Mouse (Mus musculus): Measurements from ENCODE around the gene Cnbd2.

Cnbd2 gene

DNA sequence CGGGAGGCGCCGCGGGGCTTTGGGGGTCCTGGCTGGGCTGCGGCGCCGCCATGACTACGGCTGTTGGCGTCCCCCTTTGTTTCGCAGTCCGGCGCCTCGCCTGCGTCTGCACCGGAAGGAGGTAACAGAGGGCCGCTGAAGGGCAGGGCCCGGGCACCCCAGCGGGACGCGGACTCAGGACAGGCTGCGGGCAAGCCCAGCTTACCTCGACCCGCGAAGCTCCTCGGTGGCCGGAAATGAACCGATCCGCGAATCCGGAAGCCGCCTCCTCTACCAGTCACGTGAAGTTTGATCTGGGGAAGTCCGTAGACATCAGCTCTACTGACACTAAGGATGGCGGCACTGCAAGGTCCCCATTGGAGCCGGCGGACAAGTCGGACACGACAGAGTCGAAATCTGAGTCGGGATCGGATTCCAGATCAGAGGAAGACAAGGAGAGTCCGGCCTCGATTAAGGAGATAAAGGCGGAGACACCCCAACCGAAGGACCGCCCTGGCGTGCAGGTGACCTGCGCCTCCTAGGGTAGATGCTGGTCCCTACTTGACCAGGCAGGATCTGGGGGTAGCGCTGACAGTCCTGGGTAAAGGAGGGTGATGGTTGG, at the start of gene Cnbd2, which contains the start of gene Scand1:
Gene Cnbd2 (plus strand): TSS at position 3 of the 601 bp plus-strand sequence.
Gene Scand1 (minus strand): TSS at position 408 of the 601 bp plus-strand sequence.
- peak; percentile 82 for DNase-seq (ENCODE audit: low spot score)

DNA sequence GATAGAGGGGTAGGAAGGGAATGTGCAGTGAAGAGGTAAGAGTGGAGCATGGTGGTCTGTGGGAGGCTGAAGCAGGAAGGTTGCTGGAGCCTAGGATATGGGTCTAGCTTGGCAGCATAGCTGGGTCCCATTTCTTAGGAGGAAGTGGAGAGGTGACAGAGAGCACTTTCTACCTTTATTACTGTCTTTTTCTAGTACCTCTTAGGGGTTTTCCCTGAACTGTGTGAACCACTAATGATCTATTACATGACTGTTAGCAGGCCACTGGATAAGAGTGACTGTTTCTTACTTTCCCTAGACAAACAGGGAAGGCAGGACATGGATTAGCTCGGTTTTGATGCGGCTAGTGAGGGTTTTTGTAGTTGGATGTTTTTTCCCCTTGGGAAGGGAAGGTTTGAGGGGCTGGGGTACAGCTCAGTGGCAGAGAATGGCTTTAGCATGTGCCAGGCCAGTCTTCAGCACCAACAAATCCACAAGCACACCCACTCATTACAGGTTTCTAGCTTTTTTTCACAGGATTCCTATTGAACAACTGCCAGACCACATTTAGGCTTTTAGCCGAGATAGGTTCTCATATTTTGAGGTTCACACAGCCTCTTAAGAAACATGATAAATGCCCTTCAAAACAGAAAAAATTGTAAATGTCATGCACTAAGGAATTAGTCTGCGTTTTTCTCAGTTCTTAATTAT, 48.8 kb upstream of the Cnbd2 start:
- no peak for DNase-seq (ENCODE audit: low spot score)

DNA sequence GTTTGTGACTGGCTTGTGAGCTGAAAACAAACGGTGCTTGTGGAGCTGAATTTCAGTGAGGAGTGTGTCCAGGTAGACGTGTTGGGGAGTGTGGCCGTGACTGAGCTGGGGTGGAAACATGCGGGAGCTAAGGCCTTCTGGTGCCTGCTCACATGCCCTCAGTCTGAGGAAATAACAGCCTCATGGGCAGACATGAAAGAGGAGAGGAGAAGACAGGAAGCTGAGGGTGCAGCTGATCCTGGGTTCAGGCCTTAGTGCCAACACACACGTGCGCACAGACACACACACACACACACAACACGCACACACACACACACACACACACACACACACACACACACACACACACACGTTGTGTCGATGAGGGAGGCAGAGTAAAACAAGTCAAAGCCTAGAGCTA, 44.5 kb upstream of the Cnbd2 start:
- no peak for DNase-seq (ENCODE audit: low spot score)

DNA sequence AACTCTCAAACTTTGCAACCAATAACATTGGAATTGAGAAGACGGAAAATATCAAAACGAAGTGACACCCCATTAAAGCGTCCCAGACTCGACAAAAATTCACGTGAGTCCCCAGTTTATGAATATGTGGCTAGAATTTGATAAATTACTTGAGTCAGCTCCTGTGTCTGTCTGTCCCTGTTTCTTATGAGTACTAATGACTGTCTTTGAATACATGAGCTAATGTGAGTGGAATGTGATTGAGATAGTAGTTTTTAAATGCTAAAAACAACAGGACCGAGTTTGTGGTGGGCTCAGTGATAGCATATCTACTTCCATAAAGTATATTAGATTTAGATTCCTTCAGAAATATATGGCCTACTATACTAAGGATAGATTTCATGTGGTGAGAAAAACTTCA, 39.5 kb upstream of the Cnbd2 start:
- DNase-seq (ENCODE audit: low spot score) = no peak

DNA sequence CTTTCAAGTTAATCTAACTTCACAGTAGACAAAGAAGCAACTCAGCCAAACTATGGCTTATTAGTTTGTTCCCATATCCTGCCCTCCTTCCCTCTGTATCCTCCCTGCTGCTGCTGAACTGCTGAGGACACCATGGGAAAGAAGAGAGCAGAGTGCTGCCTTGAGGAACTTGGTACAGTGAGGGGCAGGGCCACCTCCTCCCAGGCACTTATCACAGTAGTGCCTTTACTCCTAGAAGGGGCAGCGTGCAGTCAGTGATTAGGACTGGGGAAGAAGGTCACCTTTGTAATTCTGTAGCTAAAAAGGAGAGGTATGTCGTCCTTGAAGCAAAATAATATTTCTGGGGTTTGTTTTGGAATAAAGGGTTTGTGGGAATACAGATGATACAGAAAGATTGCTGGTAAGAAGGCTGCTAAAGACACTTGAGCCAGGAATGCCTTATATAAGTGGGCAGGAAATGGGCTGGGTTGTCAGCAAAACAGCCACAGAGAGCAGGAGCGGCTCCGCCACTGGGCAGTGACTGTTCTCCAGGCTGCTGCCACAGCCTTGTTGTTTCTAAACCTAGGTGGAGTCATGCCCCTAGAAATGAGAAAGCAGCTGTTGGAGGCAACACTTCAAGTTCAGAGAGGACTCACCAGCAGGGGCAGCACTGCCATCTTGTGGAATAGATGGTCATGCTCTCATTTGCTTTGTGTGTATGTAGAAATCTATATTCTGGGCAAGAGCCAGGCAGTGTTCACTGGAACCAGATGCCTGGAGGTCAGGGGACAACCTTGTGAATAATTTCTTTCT, 33.7 kb upstream of the Cnbd2 start:
- DNase-seq (ENCODE audit: low spot score) = peak; percentile 85

DNA sequence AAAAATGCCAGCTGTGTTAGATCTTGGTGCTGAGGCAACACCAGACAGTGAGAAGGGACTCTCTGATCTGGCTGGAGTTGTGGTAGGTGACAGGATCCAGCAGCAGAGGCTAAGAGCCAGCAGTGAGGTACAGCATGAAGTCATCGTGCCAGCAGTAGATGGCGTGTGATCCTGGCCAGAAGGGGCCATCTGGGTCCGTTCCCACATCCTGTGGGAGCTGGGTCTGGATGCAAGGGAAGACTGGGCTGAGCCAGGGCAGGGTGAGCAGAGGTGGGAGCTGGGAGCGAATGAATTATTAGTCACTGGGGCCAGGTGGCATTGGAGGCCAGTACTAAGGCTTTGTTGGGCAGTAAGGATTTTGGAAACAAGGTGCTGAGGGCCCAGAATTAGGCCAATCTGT, 30.9 kb upstream of the Cnbd2 start:
- no peak for DNase-seq (ENCODE audit: low spot score)

DNA sequence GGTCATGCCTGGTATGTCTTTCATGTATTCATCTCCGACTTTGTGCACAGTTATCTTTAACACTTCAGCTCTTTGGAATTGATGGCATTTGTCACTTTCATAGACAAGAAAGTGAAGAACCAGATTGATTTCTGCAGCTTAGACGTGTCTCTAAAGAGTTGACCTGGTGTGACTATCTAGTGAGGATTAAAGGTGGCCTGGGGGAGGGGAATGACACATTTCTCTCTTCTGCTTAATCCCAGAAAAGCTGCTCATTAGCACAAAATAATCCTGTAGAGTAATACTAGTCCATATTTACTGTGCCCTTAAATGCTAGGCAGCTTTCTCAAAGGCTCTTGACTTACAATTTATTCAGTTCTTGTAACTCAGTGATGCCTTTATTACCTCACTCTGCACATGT, 26.9 kb upstream of the Cnbd2 start:
- no peak for DNase-seq (ENCODE audit: low spot score)

DNA sequence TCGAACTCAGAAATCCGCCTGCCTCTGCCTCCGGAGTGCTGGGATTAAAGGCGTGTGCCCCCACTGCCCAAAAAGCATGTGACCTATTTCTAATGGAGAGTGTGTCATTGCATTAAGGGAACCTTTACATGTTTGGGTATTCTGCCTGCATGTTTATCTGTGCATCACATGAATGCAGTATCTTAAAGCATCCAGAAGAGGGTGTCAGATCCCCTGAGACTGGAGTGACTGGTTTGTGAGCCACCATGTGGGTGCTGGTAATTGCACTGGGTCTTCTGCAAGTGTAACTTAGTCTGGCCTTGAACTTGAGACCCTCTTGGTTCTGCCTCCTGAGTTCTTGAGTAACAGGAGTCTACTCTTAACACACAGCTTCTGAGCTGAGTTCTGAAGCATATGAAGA, 25.4 kb upstream of the Cnbd2 start:
- no peak for DNase-seq (ENCODE audit: low spot score)

DNA sequence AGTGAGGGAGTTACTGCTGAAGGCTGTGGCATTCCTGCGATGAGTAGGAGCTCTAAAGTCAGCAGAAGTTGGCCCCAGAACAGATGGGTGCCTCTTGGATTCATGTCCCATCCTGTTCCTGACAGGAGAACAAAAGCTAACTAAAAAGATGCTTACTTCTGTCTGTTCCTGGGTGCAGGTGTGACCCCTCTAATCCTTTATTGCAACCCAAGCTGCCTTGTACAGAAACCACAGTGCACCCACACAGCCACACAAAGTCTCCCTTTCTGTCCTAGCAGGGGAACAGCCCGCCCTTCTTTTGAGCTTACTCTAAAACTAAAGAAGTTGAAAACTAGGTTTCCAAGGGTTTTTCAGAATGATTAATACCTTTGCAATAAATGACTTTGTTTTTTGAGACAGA, 23.9 kb upstream of the Cnbd2 start:
- no peak for DNase-seq (ENCODE audit: low spot score)

DNA sequence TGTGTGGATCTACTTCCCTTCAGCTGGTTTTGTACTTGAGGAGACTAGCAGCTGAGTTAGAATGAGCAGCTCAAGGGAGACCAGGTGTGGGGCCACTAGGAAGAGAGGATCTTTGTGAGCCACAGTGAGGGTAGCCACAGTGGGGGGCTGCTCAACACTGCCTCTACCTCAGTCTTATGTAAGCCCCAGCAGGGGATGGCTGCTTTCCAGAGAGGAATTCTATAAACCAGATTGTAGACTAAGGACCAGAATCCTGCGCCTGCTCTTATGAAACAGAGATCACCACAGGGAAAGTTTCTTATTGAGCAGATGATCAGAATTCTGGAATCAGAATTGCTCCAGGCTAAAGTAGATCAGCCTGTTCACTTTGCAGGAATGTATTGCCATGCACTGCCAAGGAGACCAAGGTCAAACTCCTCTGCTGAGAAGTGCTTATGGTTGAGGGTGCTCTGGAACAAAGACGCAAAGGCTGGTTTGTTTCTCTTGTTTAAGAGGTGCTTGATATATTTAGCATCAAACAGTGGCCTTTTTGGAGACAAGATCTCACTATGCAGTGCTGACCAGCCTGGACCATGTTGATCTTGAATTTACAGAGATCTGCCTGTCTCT, 22.4 kb upstream of the Cnbd2 start:
- no peak for DNase-seq (ENCODE audit: low spot score)

DNA sequence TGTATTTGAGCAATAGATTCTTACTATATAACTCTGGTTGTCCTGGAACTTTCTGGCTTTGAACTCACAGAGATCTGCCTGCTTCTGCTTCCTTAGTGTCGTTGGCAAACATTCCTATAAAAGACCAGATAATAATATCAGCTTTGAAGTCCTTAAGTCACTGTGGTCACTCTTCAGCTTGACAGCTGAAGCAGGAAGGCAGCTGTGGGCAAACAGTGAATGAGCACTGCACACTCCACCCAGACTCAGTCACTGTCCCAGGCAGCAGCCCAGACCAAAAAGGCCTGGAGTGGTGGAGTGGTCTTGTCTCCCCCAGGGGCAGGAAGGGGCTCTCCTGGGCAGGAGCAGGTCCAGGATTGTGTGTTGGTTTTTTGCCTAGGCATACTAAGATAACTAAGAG, 20.1 kb upstream of the Cnbd2 start:
- DNase-seq (ENCODE audit: low spot score) = no peak

DNA sequence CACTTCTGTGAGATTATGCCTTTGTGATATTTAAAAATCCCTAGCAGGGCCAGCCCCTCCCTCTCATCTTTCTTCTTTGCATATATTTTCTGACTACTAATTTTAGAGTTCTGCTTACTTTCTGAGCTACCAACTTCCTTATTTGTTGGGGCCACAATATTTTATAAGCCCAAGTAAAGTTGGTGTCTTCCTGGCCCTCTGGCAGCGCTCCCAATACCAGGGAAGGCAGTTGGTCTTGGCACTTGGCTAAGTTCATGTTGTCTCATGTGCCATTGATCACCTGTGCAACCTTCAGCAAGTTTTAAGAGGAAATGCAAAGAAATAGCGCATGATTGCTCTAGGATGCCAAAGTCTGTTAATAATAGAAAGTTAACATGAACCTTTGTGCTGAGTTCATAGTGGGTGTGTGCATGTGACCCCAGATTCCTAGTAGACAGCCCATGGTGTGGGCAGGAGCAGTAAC, 16.5 kb upstream of the Cnbd2 start:
- no peak for DNase-seq (ENCODE audit: low spot score)

DNA sequence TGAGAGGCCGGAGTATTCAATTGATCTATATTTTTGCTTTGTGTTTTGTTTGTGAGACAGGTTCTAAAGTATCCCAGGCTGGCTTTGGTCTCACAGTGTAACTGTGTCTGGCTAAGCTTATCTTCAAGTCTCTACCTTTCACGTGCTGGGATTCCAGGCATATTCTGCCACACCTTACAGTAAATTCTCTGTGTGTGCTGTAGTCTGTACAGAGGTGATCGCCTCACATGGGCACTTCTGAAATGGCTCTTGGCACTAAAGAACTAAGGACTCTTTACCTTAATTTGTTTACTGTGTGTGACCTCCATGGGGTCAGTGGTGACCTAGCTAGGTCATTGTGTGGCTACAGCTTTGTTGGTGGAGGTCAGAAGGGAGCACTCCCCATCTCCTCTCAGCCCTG, 15.9 kb upstream of the Cnbd2 start:
- no peak for DNase-seq (ENCODE audit: low spot score)

DNA sequence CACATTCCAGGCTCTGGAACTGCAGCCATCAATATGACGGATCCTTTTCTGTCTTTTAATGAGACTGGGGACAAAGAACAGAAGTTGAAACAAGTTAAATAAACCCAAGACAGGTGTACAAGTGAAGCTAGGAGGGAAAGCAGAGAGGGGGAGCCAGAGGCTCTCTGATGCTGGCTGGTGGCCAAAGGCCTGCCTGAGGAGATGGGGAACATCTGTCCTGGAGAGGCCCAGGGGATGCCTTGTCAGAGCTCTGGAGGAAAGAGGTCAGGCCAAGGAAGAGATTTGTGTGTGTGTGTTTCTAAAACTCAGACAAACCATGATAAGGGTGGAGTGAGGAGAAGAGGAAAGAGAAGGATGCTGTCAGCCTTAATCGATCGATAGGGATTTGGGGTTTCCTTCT, 14.4 kb upstream of the Cnbd2 start:
- DNase-seq (ENCODE audit: low spot score) = peak; percentile 56

DNA sequence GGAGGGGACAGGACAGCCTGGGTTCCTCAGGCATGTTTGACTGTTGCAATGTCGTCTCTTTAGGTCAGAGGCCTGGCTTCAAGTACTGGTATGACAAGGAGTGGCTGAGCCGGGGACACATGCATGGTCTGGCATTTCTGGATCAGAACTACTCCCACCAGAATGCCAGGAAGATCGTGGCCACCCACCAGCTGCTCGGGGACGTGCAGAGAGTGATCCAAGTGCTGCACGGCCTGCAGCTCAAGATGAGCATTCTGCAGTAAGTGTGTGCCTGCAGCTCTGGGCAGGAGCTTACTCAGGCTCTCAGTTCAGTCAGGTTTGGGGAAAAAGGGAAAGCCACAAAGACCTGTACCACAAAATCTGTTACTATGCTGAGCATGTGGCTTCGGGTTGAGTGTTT, 13.6 kb upstream of the Cnbd2 start:
- DNase-seq (ENCODE audit: low spot score) = no peak

DNA sequence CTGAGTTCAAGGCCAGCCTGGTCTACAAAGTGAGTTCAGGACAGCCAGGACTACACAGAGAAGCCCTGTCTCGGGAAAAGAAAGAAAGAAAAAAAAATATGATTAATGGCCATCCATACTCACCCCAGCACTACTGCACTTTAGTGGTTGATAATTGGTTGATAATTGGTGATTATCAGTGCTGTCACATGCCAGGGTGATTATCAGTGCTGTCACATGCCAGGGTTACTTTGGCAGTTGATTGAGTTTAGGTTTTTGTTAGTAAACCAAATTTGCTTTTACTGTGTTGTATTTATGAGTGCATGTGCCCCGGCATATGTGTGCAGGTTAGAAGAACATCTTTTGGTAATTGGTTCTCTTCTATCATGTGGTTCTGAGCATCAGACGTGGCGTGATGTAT, 10.0 kb upstream of the Cnbd2 start:
- DNase-seq (ENCODE audit: low spot score) = no peak

DNA sequence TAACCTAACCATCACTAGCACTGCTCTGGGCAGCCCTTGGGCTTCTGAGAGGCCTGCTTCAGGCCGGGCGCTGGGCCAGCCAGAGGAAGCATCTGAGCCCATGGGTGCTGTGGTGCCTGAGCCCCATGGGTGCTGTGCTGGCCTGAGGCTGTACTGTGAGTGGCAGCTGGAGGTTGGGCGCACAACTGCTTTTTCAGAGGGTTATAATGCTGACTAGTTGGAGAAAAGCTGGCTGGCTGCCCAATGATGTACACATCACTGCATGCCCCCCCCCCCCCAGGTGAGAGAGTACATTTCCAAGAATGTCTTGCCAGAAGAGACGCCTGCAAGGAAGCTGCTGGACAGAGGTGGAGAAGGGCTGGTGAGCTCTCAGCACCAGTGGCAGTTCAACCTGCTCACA, 7.7 kb upstream of the Cnbd2 start:
- DNase-seq (ENCODE audit: low spot score) = no peak

DNA sequence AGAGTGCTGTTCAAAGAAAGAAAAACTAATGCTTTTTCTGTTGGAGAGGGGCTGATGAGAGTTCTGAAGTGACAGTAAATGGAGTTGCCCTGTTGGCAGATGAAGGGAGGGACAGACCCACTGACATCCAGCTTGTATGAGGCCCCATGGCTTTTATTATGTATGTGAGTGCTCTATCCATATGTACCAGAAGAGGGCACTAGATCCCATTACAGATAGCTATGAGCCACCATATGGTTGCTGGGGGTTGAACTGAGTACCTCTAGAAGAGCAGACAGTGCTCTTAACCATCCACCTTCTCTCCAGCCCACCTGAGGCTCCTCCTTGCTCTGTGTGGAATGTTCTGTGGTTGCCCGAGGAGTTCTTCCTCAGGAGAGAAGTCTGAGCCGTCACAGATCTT, 6.3 kb upstream of the Cnbd2 start:
- no peak for DNase-seq (ENCODE audit: low spot score)

DNA sequence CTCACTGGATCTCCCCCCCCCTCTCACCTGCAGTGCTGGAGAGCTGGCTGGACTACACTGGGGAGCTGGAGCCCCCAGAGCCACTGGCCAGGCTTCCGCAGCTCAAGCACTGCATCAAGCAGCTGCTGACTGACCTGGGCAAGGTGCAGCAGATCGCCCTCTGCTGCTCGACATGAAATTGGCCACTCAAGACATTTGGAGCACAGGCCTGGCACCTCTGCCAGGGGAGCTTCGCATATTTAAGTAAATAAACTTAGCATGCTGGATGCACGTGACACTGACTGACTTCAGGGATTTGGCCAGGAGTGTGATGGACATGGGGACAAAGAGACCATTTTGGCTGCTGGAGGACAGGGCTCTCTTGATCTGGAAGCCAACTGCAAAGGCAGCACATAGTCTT, 4.8 kb upstream of the Cnbd2 start:
- no peak for DNase-seq (ENCODE audit: low spot score)

DNA sequence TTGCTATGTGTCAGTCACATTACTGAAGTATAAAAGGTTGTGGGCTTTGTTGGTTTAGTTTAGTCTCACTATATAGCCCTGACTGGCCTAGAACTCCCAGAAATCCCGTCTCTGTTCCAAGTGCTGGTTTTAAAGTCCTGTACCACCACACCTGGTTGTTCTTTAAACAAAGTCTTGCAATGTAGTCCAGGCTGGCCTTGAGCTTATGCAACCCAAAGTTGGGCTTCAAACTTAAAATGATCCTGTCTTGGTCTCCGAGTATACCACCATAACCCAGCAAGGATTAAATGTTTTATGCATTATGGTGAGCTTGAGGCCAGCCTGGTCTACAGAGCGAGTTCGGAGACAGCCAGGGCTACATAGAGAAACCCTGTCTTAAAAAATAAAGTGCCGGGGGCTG, 2.2 kb upstream of the Cnbd2 start:
- DNase-seq (ENCODE audit: low spot score) = no peak

DNA sequence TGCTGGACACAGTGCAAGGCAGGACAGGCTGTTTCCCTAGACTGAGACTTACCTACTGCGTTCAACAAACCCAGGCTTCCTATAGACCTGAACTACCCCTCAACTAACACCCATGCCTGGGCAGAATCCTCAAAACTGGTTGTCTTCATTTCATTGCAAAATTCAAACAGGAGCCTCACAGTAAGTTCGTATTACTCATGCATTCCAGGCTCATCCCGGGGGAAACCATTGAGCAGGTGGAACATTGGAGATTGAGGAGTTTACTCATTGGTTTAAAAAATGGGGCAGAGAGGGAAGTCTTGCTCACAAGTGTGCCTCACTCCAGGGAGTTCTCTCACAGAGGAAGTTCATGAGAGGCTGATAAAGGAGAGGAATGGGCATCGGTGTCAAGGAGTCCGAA, 1.6 kb upstream of the Cnbd2 start:
- DNase-seq (ENCODE audit: low spot score) = no peak

DNA sequence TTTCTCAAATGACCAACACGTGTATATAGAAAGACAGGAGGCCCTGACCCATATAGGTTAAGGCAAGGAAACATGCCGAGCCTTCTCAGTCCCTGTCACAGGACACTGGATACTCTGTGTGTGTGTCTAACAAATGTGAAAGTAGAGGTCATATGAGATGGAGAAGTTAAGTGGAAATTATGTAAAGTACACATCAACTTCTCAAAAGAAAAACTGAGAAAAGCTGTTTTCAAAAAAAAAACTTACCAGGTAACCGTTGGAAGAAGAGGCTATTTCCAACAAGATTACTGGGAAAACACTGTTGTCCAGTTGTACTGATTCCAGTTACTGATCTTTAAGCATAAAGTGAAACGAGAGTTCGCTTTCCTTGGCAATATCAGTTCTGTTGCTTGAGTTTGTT, 1.2 kb upstream of the Cnbd2 start:
- DNase-seq (ENCODE audit: low spot score) = no peak

DNA sequence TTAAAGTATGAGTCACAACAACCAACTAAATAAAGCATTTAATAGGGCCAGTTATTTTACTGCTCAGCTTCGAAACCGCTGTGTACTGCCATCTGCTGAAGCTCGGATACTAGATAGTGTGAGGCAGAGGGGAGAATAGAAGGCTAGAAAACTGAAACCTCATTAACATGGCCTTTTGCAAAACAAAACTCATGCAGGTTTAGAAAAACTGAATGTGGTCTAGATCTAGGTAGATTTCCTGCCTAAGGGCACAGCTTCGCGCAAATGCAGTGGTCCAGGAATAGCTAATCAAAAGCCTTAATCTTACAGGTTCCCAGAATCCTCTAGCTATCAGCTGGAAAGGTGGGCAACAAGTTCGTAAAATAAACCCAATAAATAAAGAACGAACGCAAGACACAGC, 658 bp upstream of the Cnbd2 start:
- no peak for DNase-seq (ENCODE audit: low spot score)
